Mouse (Mus musculus) yolk sac, embryonic 10.5 days (tissue): ENCODE results near the gene Lpp.

Source experiments
- DNase-seq: peaks from one replicate; pipeline ENCODE4 v3.0.0-alpha.2; 2017; ENCODE audit warnings: low spot score

Gene Lpp

GRCm38 (mm10) chr16:24880698-24881097 lies 487.4 kb downstream of the Lpp start:
- DNase-seq, result no peak

GRCm38 (mm10) chr16:24881981-24882775 lies 488.9 kb downstream of the Lpp start:
- no peak for DNase-seq

- no peak for DNase-seq
Observed at GRCm38 (mm10) chr16:24884017-24884416, 490.7 kb downstream of the Lpp start.

- no peak for DNase-seq
Observed at GRCm38 (mm10) chr16:24886346-24886745, 493.0 kb downstream of the Lpp start.

- no peak for DNase-seq
Observed at GRCm38 (mm10) chr16:24886943-24887342, 493.6 kb downstream of the Lpp start.

- DNase-seq, result no peak
Observed at GRCm38 (mm10) chr16:24891453-24891852, 498.1 kb downstream of the Lpp start.

GRCm38 (mm10) chr16:24895160-24895559 lies 501.9 kb downstream of the Lpp start:
- no peak for DNase-seq

- DNase-seq, result no peak
Observed at GRCm38 (mm10) chr16:24897641-24898040, 504.3 kb downstream of the Lpp start.

GRCm38 (mm10) chr16:24900241-24900796 lies 507.0 kb downstream of the Lpp start:
- peak; percentile 9 for DNase-seq

GRCm38 (mm10) chr16:24901139-24901859 lies 508.0 kb downstream of the Lpp start:
- DNase-seq, result peak; percentile 36

GRCm38 (mm10) chr16:24902111-24902510 lies 508.8 kb downstream of the Lpp start:
- DNase-seq, result no peak

- no peak for DNase-seq
Observed at GRCm38 (mm10) chr16:24908926-24909325, 515.6 kb downstream of the Lpp start.

- no peak for DNase-seq
Observed at GRCm38 (mm10) chr16:24910321-24910720, 517.0 kb downstream of the Lpp start.

- no peak for DNase-seq
Observed at GRCm38 (mm10) chr16:24910834-24911233, 517.5 kb downstream of the Lpp start.

GRCm38 (mm10) chr16:24912381-24912780 lies 519.1 kb downstream of the Lpp start:
- no peak for DNase-seq

- no peak for DNase-seq
Observed at GRCm38 (mm10) chr16:24913021-24913420, 519.7 kb downstream of the Lpp start.

- no peak for DNase-seq
Observed at GRCm38 (mm10) chr16:24913641-24914392, 520.5 kb downstream of the Lpp start.

GRCm38 (mm10) chr16:24914393-24914751 lies 521.1 kb downstream of the Lpp start:
- no peak for DNase-seq

- no peak for DNase-seq
Observed at GRCm38 (mm10) chr16:24915470-24915869, 522.2 kb downstream of the Lpp start.

GRCm38 (mm10) chr16:24919349-24920012 lies 526.2 kb downstream of the Lpp start:
- DNase-seq, result no peak

GRCm38 (mm10) chr16:24930070-24930469 lies 536.8 kb downstream of the Lpp start:
- DNase-seq, result no peak

GRCm38 (mm10) chr16:24930621-24931020 lies 537.3 kb downstream of the Lpp start:
- no peak for DNase-seq
